Mouse (Mus musculus) neural tube, embryonic 12.5 days (tissue): ENCODE data around the gene Aldh3a2. TPM values are rescaled to one million over a fixed set of nuclear protein-coding genes. Genes with fewer than 3 reads are reported as not detected.

Experiments
- ATAC-seq: fragments of 200-750 bp; cut with Nextera tagmentation; 2 replicates; pipeline ENCODE4 v1.8.0; 2017; ENCODE audit warnings: low read depth, mild to moderate bottlenecking, moderate TSS enrichment, moderate library complexity; ENCODE audit not compliant: low FRiP score
- H3K27ac ChIP-seq: fragments of 300-500 bp; sonication (generic); 2 replicates; pipeline ENCODE4 v1.5.1; 2016
- H3K27me3 ChIP-seq: fragments of 300-500 bp; sonication (generic); replicated peaks from 2 replicates; pipeline ENCODE4 v1.6.1; 2016; ENCODE audit warnings: mild to moderate bottlenecking
- H3K36me3 ChIP-seq: fragments of 300-500 bp; sonication (generic); 2 replicates; pipeline ENCODE4 v1.6.1; 2016; ENCODE audit warnings: mild to moderate bottlenecking
- H3K4me1 ChIP-seq: fragments of 300-500 bp; sonication (generic); 2 replicates; pipeline ENCODE4 v1.6.1; 2016
- H3K4me2 ChIP-seq: fragments of 300-500 bp; sonication (generic); replicated peaks from 2 replicates; pipeline ENCODE4 v1.6.1; 2016; ENCODE audit warnings: mild to moderate bottlenecking
- H3K4me3 ChIP-seq: fragments of 300-500 bp; sonication (generic); 2 replicates; pipeline ENCODE4 v1.5.1; 2016
- H3K9ac ChIP-seq: fragments of 300-500 bp; sonication (generic); 2 replicates; pipeline ENCODE4 v1.6.1; 2016; ENCODE audit warnings: mild to moderate bottlenecking
- H3K9me3 ChIP-seq: fragments of 300-500 bp; sonication (generic); 2 replicates; pipeline ENCODE4 v1.6.1; 2016; ENCODE audit warnings: mild to moderate bottlenecking
- WGBS: fragments of 180-500 bp; shearing (Covaris S2); methylation state at CpG from one replicate; pipeline ENCODE4 v1.1.7; 2016; 5-methylcytosine and 5-hydroxymethylcytosine counted together
- polyA plus RNA-seq: library from polyadenylated mRNA; unstranded; fragments of >200 nt; fragmentation: Nextera tagmentation; extraction: Ambion mirVana; gene quantifications from 2 replicates; pipeline ENCODE4 v1.2.1, GENCODE M21; 2016

The Aldh3a2 gene
- polyA plus RNA-seq, 1 experiment from 2014 or later = 23.0 TPM

- ATAC-seq = no peak
- no peak overlapping the region for H3K4me3 ChIP-seq
- H3K27me3 ChIP-seq = no peaks in the 10 kb centered on the region
- WGBS = 95% methylated on average over 6 of the region's 6 CpGs
- no peak overlapping the region for H3K4me2 ChIP-seq
- H3K9me3 ChIP-seq = no peaks in the 10 kb centered on the region
- H3K36me3 ChIP-seq = no peaks in the 10 kb centered on the region
- H3K27ac ChIP-seq = no peak overlapping the region
- H3K9ac ChIP-seq = no peak overlapping the region
- peaks cover 5% of the 10 kb centered on the region; the same call in 1 of the 2 replicates for H3K4me1 ChIP-seq
Observed at GRCm38 (mm10) chr11:61268626-61269349, 1.5 kb upstream of the Aldh3a2 start.

GRCm38 (mm10) chr11:61263841-61264240 is 3.4 kb downstream of the Aldh3a2 start:
- Histone ChIP-seq H3K36me3 (peaks cover 35% of the 10 kb centered on the region), H3K4me1 (peaks cover 5% of the 10 kb centered on the region; the same call in 1 of the 2 replicates), H3K27me3 (no peaks in the 10 kb centered on the region), H3K9ac (no peak overlapping the region), H3K4me2 (no peak overlapping the region), H3K9me3 (no peaks in the 10 kb centered on the region), H3K4me3 (no peak overlapping the region), H3K27ac (no peak overlapping the region)
- WGBS = 94% methylated on average over 1 of the region's 1 CpGs
- no peak for ATAC-seq

- ATAC-seq = no peak
- no peaks in the 10 kb centered on the region for H3K9me3 ChIP-seq
- peaks cover 41% of the 10 kb centered on the region for H3K36me3 ChIP-seq
- no peak overlapping the region for H3K4me3 ChIP-seq
- no peak overlapping the region for H3K27ac ChIP-seq
- H3K27me3 ChIP-seq = no peaks in the 10 kb centered on the region
- no peak overlapping the region for H3K9ac ChIP-seq
- H3K4me1 ChIP-seq = peaks cover 5% of the 10 kb centered on the region; the same call in 1 of the 2 replicates
- H3K4me2 ChIP-seq = no peak overlapping the region
- 95% methylated on average over 14 of the region's 14 CpGs for WGBS
Observed at GRCm38 (mm10) chr11:61262516-61262915, 4.7 kb downstream of the Aldh3a2 start.

GRCm38 (mm10) chr11:61259106-61259505 is 8.2 kb downstream of the Aldh3a2 start:
- Histone ChIP-seq H3K4me2 (no peak overlapping the region), H3K27ac (no peak overlapping the region), H3K4me3 (no peak overlapping the region), H3K4me1 (no peaks in the 10 kb centered on the region), H3K27me3 (no peaks in the 10 kb centered on the region), H3K36me3 (peaks cover 66% of the 10 kb centered on the region), H3K9me3 (no peaks in the 10 kb centered on the region), H3K9ac (no peak overlapping the region)
- no peak for ATAC-seq
- WGBS = 92% methylated on average over 6 of the region's 6 CpGs

DNA sequence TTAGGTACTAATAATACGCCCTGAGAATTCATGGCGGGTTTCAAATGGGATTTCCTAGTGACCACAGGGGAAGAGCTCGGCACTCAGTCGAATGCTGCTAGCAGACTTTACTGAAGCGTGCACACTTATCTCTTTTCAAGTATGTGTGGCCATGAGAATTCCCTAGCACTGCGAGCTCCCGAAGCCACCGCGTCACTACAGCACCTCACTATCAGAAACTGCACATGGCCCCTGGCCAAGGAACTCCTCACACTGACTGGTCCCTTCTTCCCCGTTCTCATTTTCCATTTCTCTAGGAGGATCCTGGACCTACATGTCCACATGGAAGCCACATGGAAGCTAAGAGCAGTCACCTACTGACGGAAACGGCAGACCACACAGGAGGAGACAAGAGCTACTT is 14.5 kb downstream of the Aldh3a2 start:
- no peaks in the 10 kb centered on the region for H3K27me3 ChIP-seq
- no peak overlapping the region for H3K4me2 ChIP-seq
- WGBS = 92% methylated on average over 12 of the region's 12 CpGs
- H3K36me3 ChIP-seq = peaks cover 60% of the 10 kb centered on the region
- H3K9me3 ChIP-seq = no peaks in the 10 kb centered on the region
- no peak overlapping the region for H3K9ac ChIP-seq
- no peaks in the 10 kb centered on the region for H3K4me1 ChIP-seq
- H3K4me3 ChIP-seq = no peak overlapping the region
- no peak overlapping the region for H3K27ac ChIP-seq
- ATAC-seq = no peak

DNA sequence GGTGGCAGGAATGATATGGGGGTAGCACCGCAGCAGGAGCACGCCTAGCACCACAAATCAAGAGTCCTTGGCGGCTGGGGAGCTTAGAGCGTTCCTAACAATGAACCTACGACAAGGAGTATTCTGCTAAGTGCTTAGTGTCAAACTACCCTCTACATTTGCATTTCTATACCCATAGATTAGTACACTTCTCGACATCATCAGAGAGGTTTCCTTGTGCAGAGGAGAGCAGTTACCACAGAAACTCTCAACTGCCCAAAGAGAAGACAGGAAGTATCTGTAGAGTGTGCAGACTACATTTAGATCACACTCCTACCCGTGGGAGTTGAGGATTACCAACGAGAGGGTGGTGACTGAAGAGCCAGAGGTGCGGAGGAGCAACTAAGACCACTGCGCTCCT is 15.5 kb downstream of the Aldh3a2 start:
- no peak overlapping the region for H3K4me2 ChIP-seq
- ATAC-seq = no peak
- no peaks in the 10 kb centered on the region for H3K4me1 ChIP-seq
- no peak overlapping the region for H3K4me3 ChIP-seq
- H3K27me3 ChIP-seq = no peaks in the 10 kb centered on the region
- H3K36me3 ChIP-seq = peaks cover 60% of the 10 kb centered on the region
- H3K9me3 ChIP-seq = no peaks in the 10 kb centered on the region
- no peak overlapping the region for H3K27ac ChIP-seq
- no peak overlapping the region for H3K9ac ChIP-seq
- WGBS = 75% methylated on average over 10 of the region's 10 CpGs

DNA sequence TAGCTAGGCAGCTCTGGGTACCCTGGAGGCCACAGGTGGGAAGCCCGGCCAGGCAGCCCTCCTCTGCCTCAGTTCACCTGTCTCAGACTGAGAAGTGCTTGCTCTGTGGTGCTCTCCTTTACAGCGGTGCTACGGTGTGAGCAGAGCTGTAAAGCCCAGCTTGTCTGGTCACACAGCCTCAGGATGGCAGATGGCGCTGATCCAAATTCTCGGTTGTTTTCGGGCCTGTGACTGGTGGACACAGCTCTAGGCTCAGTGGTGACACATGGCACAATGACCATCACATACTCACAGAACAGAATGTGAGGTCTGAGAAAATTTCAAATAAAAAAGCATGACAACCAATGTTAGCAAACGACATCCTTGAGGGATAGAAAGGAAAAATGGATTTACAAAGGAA is 22.9 kb downstream of the Aldh3a2 start:
- Histone ChIP-seq H3K36me3 (peaks cover 22% of the 10 kb centered on the region), H3K27me3 (no peaks in the 10 kb centered on the region), H3K27ac (no peak overlapping the region), H3K4me2 (no peak overlapping the region), H3K4me3 (no peak overlapping the region), H3K4me1 (no peaks in the 10 kb centered on the region), H3K9me3 (no peaks in the 10 kb centered on the region), H3K9ac (no peak overlapping the region)
- WGBS = 90% methylated on average over 7 of the region's 7 CpGs
- no peak for ATAC-seq

DNA sequence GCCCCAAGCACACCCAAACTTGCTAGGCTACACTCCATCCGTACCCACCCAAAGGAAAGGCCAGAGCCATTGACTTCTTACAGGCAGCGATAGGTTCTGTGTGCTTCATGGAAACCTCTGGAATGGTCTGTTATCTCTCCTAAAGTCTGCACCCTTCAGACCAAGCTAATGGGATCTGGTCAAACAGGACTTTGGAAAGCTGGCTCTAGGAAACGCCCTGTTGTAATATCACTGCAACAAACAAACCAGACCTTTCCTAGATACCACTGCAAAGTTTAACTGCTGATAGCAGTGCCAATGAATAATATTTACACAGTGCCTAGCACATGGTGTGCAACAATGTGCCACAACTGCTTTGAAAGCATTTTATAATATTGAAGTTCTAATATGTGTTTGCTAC is 31.2 kb downstream of the Aldh3a2 start:
- Histone ChIP-seq H3K27ac (no peak overlapping the region), H3K9me3 (no peaks in the 10 kb centered on the region)
- ATAC-seq = no peak

DNA sequence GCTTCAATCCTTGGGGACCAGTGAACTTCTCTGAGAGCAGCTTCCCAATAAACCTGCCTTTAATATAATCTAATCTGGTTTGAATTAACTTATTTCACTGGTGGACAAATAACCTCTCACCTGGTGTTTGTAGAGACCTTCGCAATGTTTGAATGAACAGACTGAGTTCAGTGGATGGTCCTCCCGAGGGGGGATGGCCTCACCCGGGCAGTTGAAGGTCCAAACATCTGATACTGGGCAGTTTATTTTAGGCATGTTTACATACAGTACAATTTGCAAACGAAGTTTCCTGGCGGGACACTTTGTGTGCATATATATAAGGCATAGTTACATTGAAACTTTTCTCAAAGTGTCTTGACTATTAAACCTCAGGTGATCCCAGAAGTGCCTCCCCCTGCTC is 33.1 kb downstream of the Aldh3a2 start:
- Histone ChIP-seq H3K4me2 (no peak overlapping the region), H3K4me1 (peaks cover 6% of the 10 kb centered on the region; the same call in 1 of the 2 replicates), H3K27ac (no peak overlapping the region), H3K4me3 (no peak overlapping the region), H3K27me3 (no peaks in the 10 kb centered on the region), H3K9ac (no peak overlapping the region), H3K36me3 (no peaks in the 10 kb centered on the region), H3K9me3 (no peaks in the 10 kb centered on the region)
- 44% methylated on average over 5 of the region's 5 CpGs for WGBS
- no peak for ATAC-seq

More for the DNA sequence above, 31.2 kb downstream of the Aldh3a2 start:
- H3K27me3 ChIP-seq = no peaks in the 10 kb centered on the region
- H3K4me1 ChIP-seq = peaks cover 6% of the 10 kb centered on the region; the same call in 1 of the 2 replicates
- 83% methylated on average over 3 of the region's 3 CpGs for WGBS
- H3K4me3 ChIP-seq = no peak overlapping the region
- no peak overlapping the region for H3K4me2 ChIP-seq
- H3K36me3 ChIP-seq = no peaks in the 10 kb centered on the region
- H3K9ac ChIP-seq = no peak overlapping the region

DNA sequence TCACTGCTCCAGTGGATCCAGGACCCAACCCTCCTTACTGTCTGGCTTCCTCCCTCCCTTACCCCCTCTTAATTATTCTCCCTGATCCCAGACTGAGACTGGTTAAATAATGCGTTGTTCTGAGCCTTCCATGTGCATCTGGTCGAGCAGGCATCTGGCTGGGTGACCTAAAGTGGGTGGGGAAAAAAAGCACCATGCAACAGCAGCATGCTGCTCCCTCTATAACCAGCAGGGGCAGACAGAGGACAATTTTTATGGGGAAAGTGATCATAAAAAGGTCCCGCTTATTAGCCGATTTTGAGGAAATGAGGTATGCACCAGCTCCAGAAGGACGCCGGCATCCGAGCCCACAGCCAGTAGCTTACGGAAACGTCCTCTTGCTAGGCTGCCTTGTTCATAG is 35.9 kb downstream of the Aldh3a2 start:
- Histone ChIP-seq H3K4me3 (no peak overlapping the region), H3K36me3 (no peaks in the 10 kb centered on the region), H3K9ac (0 out of 2 replicates have a peak overlapping the region, but pooled peaks have one; percentile 40), H3K27me3 (no peaks in the 10 kb centered on the region), H3K4me1 (peaks cover 6% of the 10 kb centered on the region; the same call in 1 of the 2 replicates), H3K27ac (no peak overlapping the region), H3K9me3 (no peaks in the 10 kb centered on the region), H3K4me2 (peak overlapping the region; percentile 13; the same call in 1 of the 2 replicates)
- WGBS = 17% methylated on average over 9 of the region's 9 CpGs
- 0 out of 2 replicates have a peak, but pooled peaks have one; percentile 21 for ATAC-seq

- Histone ChIP-seq H3K4me1 (peaks cover 6% of the 10 kb centered on the region; the same call in 1 of the 2 replicates), H3K27ac (no peak overlapping the region), H3K36me3 (no peaks in the 10 kb centered on the region), H3K9ac (no peak overlapping the region), H3K4me3 (no peak overlapping the region), H3K4me2 (no peak overlapping the region), H3K27me3 (no peaks in the 10 kb centered on the region), H3K9me3 (no peaks in the 10 kb centered on the region)
- WGBS = 71% methylated on average over 3 of the region's 3 CpGs
- ATAC-seq = no peak
Observed at GRCm38 (mm10) chr11:61228406-61228805, 38.9 kb downstream of the Aldh3a2 start.

DNA sequence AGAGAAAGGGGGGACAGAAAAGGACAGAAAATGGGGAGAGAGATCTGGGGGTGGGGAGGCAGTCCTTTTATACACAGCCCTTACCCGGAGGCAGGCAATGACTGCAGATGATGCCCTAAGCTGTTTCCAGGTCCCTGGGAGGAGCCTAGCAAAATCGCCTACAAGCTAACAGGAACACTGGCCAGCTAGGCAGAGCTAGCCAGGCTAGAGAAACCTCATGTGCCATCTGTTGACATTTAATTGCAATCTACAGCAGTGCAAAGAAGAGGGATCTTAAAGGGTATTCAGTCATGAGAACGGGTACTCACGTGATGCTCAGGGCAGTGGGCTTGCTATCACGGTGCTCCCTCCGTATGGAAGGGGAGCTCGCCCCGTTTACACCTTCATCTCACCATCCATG is 39.4 kb downstream of the Aldh3a2 start:
- Histone ChIP-seq H3K36me3 (no peaks in the 10 kb centered on the region), H3K4me3 (no peak overlapping the region), H3K9ac (no peak overlapping the region), H3K9me3 (no peaks in the 10 kb centered on the region), H3K27me3 (no peaks in the 10 kb centered on the region), H3K27ac (no peak overlapping the region), H3K4me1 (peaks cover 6% of the 10 kb centered on the region; the same call in 1 of the 2 replicates), H3K4me2 (no peak overlapping the region)
- 88% methylated on average over 8 of the region's 8 CpGs for WGBS
- no peak for ATAC-seq

- H3K27ac ChIP-seq = no peak overlapping the region
- no peak overlapping the region for H3K4me3 ChIP-seq
- no peaks in the 10 kb centered on the region for H3K9me3 ChIP-seq
- no peaks in the 10 kb centered on the region for H3K27me3 ChIP-seq
- WGBS = 93% methylated on average over 6 of the region's 6 CpGs
- no peaks in the 10 kb centered on the region for H3K4me1 ChIP-seq
- ATAC-seq = no peak
- H3K36me3 ChIP-seq = no peaks in the 10 kb centered on the region
- no peak overlapping the region for H3K9ac ChIP-seq
- no peak overlapping the region for H3K4me2 ChIP-seq
Observed at GRCm38 (mm10) chr11:61225941-61226412, 41.3 kb downstream of the Aldh3a2 start.
